In the genomic region with DNA sequence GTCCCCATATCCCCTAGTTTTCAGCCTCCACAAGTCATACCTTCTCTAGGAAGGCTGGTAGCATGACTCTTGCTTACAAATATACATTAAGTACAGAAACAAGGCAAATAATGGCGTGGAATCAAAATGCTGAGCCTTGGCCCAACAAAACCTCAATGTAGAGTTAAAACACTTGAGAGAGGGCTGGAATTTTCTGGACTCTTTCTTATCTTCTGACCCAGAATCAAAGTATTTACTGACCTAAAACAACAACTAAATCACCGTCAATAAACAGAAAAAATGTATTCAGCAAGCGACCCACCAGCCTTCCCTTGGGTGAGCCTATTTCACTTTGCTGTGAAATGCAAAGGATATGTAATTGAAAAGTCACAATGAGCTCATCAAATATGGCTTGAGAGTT, we compare ENCODE assay signal across 8 mouse cellular contexts. TPM values are rescaled to one million over a fixed set of nuclear protein-coding genes. Genes with fewer than 3 reads are reported as not detected.
DNase-seq lines count a peak whose midpoint lies in the region; ATAC-seq lines count a peak whose summit lies in the region.

No protein-coding gene starts in this region.

- H3K4me1 ChIP-seq in kidney, embryonic 15.5 days = peaks cover 42% of the 10 kb centered on the region
- H3K4me1 ChIP-seq in brown adipose tissue, adult 24 weeks (ENCODE audit: control insufficient read depth, insufficient read depth, insufficient read length, low read length) = peaks cover 22% of the 10 kb centered on the region
- H3K4me1 ChIP-seq in hindbrain, embryonic 16.5 days (ENCODE audit: control insufficient read depth, insufficient read depth, low read depth, low read length) = peaks cover 22% of the 10 kb centered on the region
- H3K4me1 ChIP-seq in midbrain, embryonic 15.5 days = peaks cover 43% of the 10 kb centered on the region

- no peak for ATAC-seq in kidney, embryonic 15.5 days (replicated peaks; ENCODE audit: low FRiP score)
- ATAC-seq in hindbrain, embryonic 16.5 days = no peak
- ATAC-seq in midbrain, embryonic 15.5 days (replicated peaks) = no peak
- no peak for ATAC-seq in cerebellum, adult (ENCODE audit: insufficient number of reproducible peaks, low FRiP score, low TSS enrichment)

- no peak for DNase-seq in kidney, adult 18-20 months
- no peak for DNase-seq in B cell, adult 2 months
- no peak for DNase-seq in thymus, postnatal 36 days

- H3K9me3 ChIP-seq in kidney, embryonic 15.5 days (replicated peaks) = no peaks in the 10 kb centered on the region
- no peaks in the 10 kb centered on the region for H3K9me3 ChIP-seq in hindbrain, embryonic 16.5 days (ENCODE audit: control insufficient read depth, low read length)
- H3K9me3 ChIP-seq in midbrain, embryonic 15.5 days = no peaks in the 10 kb centered on the region

- peak overlapping the region; percentile 64 for H3K4me2 ChIP-seq in kidney, embryonic 15.5 days
- H3K4me2 ChIP-seq in hindbrain, embryonic 16.5 days (ENCODE audit: low read length) = peak overlapping the region; percentile 63
- peak overlapping the region; percentile 51 for H3K4me2 ChIP-seq in midbrain, embryonic 15.5 days

- peak overlapping the region; percentile 95 for H3K9ac ChIP-seq in kidney, embryonic 15.5 days
- peak overlapping the region; percentile 43; the same call in 1 of the 2 replicates for H3K9ac ChIP-seq in hindbrain, embryonic 16.5 days (ENCODE audit: low read depth, low read length)
- peak overlapping the region; percentile 89 for H3K9ac ChIP-seq in midbrain, embryonic 15.5 days

- 42% methylated on average over 3 of the region's 3 CpGs for WGBS in kidney, embryonic 15.5 days
- WGBS in hindbrain, embryonic 16.5 days = 38% methylated on average over 3 of the region's 3 CpGs
- WGBS in midbrain, embryonic 15.5 days = 47% methylated on average over 3 of the region's 3 CpGs

- H3K4me3 ChIP-seq in kidney, embryonic 15.5 days (replicated peaks) = peak overlapping the region; percentile 97
- H3K4me3 ChIP-seq in brown adipose tissue, adult 24 weeks (ENCODE audit: insufficient read depth, low read depth, low read length) = peak overlapping the region; percentile 89
- peak overlapping the region; percentile 97 for H3K4me3 ChIP-seq in hindbrain, embryonic 16.5 days (ENCODE audit: low read length)
- peak overlapping the region; percentile 97 for H3K4me3 ChIP-seq in midbrain, embryonic 15.5 days

- H3K27ac ChIP-seq in kidney, embryonic 15.5 days = 0 out of 2 replicates have a peak overlapping the region, but pooled peaks have one; percentile 100
- H3K27ac ChIP-seq in brown adipose tissue, adult 24 weeks (replicated peaks; ENCODE audit: low read depth, low read length) = peak overlapping the region; percentile 91; the same call in 1 of the 2 replicates
- H3K27ac ChIP-seq in hindbrain, embryonic 16.5 days (ENCODE audit: low read depth, low read length) = no peak overlapping the region; the same call in 1 of the 2 replicates
- H3K27ac ChIP-seq in midbrain, embryonic 15.5 days = 0 out of 2 replicates have a peak overlapping the region, but pooled peaks have one; percentile 10

- no peaks in the 10 kb centered on the region for H3K27me3 ChIP-seq in kidney, embryonic 15.5 days
- H3K27me3 ChIP-seq in hindbrain, embryonic 16.5 days (replicated peaks; ENCODE audit: control insufficient read depth, insufficient read depth, low read length) = no peaks in the 10 kb centered on the region
- no peaks in the 10 kb centered on the region for H3K27me3 ChIP-seq in midbrain, embryonic 15.5 days (replicated peaks)

- H3K36me3 ChIP-seq in kidney, embryonic 15.5 days = peaks cover 14% of the 10 kb centered on the region; the same call in 1 of the 2 replicates
- H3K36me3 ChIP-seq in hindbrain, embryonic 16.5 days (ENCODE audit: control insufficient read depth, insufficient read depth, low read length) = no peaks in the 10 kb centered on the region
- H3K36me3 ChIP-seq in midbrain, embryonic 15.5 days (replicated peaks) = 0 out of 2 replicates have a peak, but pooled peaks cover 2% of the 10 kb centered on the region

RNA-seq across cellular contexts. Expression of gene Prdm2, which starts 52.0 kb away (rescaled TPM):
- 11.3 TPM in 2 replicates for polyA plus RNA-seq in kidney, embryonic 15.5 days (2015; fragmentation: Nextera tagmentation; extraction: Ambion mirVana)
- 9.8 and 10.1 TPM in 2 replicates for polyA plus RNA-seq in brown adipose tissue, adult 24 weeks (2012; ENCODE audit: insufficient read depth, insufficient read length, missing spikeins)
- 12.0 and 13.5 TPM in 2 replicates for polyA plus RNA-seq in hindbrain, embryonic 16.5 days (2015; fragmentation: Nextera tagmentation; extraction: Ambion mirVana)
- polyA plus RNA-seq in midbrain, embryonic 15.5 days (2015; fragmentation: Nextera tagmentation; extraction: Ambion mirVana) = 16.5 TPM in 2 replicates

Comparison
In these comparisons a context has a peak if more than half of its experiments do, and no peak if none do; other contexts are left out.
1. H3K9ac ChIP-seq: peak in every context shown above with its lines; median percentile 95 in kidney, embryonic 15.5 days; 89 in midbrain, embryonic 15.5 days; 43 in hindbrain, embryonic 16.5 days.